Mouse (Mus musculus) cortical plate, adult 2 months (tissue): Measurements from ENCODE around the gene Wdr83.

ENCODE experiments used
- CTCF ChIP-seq: fragments of 200-500 bp; IDR thresholded peaks from 2 replicates; pipeline ENCODE4 v1.5.1; 2011; ENCODE audit warnings: mild to moderate bottlenecking, control low read depth, low read length; ENCODE audit not compliant: insufficient read depth; ENCODE audit errors: extremely low read depth
- POLR2A ChIP-seq: fragments of 200-500 bp; IDR thresholded peaks from 2 replicates; pipeline ENCODE4 v1.6.1; 2011; ENCODE audit warnings: mild to moderate bottlenecking, low read length, control low read depth; ENCODE audit not compliant: insufficient read depth; ENCODE audit errors: extremely low read depth

- TF ChIP-seq POLR2A (no peak), CTCF (no peak)
Observed at GRCm38 (mm10) chr8:85116984-85117383, 35.9 kb upstream of the Wdr83 start.
